Mouse (Mus musculus) kidney, postnatal 10 days (tissue): ENCODE measurements at regions not wholly inside any gene's neighbourhood (a gene's known extent, or its start where the extent isn't known, plus 50 kb on each side); places are given as distances from the start of the nearest gene placed in this dataset.

Experiments
- DNase-seq: peaks from one replicate; pipeline ENCODE4 v3.0.0; 2021; ENCODE audit warnings: mixed read lengths

DNA sequence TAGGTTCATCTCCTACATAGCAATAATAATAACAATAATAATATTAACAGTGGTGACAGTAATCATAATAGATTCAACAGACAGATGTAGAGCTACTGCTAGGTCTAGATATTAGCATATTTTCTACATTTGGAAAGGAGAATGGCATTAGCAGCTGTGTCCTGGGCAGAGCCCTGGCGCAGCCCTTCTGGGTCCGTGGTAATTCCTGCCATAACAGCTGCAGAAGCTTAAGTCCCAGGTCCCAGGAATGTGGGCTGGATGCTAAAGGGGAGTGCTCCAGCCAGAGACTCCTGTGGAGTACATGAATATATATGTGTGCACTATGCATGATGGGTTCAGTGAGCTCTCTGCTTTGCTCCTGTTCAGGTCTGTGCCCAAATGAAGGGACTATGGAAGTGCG is 262.7 kb upstream of the Hs6st1 start:
- DNase-seq = no peak

GRCm38 (mm10) chr1:35806329-35806728 is 261.9 kb upstream of the Hs6st1 start:
- no peak for DNase-seq

DNA sequence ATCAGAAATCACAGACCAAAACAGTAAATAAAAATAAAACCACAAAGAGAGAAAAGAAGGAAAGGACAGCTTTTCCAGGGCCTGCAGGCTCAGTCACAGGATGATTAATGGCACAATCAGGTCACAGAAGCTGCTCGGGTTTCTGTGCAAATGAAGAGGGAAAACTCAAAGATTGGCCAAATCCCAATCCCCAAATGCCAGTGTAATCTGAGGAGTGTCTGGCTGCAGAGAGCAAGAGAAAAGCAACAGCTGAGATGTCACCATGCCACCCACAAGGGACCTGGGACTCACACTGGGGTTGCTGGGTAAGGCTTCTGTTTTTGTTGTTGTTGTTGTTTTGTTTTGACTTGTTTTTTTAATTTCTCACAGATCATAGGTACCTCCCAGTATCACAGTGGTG is 261.5 kb upstream of the Hs6st1 start:
- no peak for DNase-seq

DNA sequence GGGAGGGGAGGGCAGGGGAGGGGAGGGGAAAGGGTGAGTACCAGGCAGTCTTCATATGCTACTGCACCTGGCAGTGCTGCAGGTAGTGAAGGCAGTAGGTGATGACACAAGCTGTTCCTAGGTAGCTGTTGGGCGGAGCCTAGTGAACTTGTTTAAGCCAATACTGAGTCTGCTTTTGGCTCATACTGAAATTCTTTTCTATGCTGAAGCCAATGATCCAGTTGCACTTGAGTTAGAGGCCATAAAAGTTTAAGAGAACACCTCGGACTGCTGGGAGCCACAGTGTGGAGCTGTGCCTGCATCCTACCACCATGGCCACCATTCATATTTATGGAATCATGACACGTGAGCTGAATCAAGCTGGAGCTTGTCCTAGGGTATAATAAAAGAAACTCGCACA is 259.3 kb upstream of the Hs6st1 start:
- DNase-seq = no peak

DNA sequence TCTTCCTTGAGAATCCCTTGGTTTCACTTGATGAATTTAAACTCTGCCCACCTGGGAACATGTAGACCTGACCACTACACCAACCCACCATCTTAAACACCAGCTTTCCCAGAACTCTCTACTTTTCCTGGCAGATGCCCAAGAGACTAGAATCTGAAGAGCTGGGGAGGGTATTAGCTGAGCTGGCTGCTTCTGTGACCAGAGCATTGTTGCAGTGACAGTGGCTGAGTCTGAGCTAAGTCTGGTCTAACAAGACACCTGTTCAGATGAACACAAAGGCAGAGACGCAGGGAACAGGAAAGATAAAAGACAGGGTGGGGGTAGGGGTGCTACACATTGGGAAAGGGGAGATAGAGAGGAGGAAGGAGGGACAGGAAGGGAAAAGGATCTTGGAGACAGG is 258.9 kb upstream of the Hs6st1 start:
- DNase-seq = no peak

DNA sequence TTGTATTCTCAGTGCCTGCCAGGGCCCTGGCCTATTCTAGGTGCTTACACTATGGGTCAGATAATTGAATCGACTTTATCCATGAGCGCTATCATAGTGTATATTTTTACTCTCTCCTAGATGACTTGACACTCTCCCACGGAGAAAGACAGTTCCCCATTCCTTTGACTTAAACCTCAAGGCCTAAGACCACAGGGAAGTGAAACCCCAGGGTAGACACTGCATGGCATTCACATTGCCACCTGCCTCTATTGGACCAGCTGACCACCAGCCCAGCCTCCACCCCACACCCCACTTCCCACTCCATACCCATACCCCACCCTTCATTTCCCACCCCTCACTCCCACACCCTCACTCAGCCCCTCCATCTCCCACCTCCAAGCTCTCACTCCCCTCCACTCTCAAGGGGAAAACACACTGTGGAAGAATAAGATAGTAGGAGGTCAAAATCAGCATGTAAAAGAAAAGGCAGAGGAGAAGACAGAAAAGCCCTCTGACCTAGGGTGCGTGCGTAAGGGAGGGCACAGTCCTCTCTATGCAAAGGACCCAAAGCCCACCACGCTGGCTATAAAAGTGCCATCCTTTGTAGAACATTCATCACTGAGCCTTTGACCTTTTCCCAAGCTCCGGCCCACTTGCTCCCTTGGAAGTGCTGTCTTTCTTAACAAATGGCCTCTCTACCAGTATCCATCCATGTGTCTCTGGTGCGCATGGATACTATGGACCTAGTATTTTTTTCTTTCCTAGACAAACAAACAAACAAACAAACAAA is 257.4 kb upstream of the Hs6st1 start:
- DNase-seq = no peak

DNA sequence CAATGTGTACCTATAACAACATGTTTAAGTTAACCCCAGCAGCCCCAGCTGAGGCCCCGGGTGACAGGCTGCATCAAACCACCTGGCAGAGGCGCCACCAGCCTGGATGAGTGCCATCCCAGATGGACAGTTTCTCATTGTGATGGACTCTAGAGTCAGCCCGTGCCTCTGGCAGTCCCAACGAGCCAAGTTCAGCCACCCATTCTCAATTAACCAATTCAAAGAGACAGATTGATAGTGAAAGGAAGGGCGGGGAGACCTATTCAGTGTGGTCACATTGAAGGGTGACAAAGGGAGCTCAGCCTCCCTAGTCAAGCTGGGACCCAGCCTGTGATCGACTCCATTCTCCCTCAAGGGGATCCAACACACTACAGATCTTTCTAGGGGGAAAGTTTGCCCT is 256.8 kb upstream of the Hs6st1 start:
- DNase-seq = no peak

DNA sequence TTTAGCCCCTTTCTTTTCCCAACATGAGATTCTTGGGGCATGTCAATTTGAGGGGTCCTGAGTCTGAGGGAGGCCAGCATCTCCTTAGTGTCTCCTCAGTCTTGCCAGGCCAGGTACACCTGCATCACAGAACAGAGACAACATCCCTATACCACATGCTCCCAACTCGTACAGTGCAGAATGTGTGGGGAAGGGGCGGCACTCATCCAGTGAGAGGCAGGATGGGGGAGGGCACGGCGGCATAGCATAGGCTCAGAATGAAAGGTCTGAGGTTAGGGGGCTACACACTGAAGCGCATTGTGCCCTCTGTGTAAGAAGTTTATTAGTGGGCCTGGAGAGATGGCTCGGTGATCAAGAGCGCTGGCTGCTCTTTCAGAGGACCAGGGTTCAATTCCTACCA is 256.4 kb upstream of the Hs6st1 start:
- no peak for DNase-seq

DNA sequence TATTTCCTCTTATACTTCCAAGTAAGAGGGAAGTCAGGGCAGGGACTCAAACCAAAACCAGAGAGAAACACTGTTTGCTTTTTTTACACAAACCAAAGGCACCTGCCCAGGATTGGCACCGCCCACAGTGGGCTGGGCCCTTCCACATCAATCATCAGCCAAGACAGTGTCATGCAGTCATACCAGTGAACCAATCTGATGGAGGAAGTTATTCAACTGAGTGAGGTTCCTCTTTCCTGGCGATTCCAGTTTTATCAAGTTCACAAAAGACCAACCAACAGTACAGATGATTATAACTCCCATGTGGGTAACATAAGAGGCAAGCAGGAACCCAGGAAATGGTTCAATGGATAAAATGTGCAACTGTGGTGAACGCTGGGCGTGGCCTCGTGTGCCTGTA is 254.6 kb upstream of the Hs6st1 start:
- no peak for DNase-seq

- no peak for DNase-seq
Observed at GRCm38 (mm10) chr1:35814207-35814606, 254.0 kb upstream of the Hs6st1 start.

- no peak for DNase-seq
Observed at GRCm38 (mm10) chr1:35814751-35815150, 253.4 kb upstream of the Hs6st1 start.

DNA sequence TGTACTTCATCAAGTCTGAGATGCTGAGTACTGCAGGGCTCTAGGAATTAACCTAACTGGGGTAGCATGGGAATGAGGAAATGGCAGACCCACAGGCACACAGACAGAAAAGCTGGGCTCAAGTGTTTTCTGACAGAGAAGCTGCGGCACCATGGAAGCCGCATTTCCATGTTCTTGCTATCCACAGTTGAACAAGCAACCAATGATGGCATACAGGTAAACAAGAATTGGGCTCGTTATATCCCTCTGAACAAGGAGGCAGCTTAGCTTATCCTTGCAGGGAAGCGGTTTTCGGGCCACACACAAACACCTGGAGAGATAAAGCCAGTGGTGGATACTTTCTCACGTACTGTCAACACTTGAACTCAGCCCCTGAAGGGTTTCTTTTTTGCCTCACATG is 246.4 kb upstream of the Hs6st1 start:
- no peak for DNase-seq

DNA sequence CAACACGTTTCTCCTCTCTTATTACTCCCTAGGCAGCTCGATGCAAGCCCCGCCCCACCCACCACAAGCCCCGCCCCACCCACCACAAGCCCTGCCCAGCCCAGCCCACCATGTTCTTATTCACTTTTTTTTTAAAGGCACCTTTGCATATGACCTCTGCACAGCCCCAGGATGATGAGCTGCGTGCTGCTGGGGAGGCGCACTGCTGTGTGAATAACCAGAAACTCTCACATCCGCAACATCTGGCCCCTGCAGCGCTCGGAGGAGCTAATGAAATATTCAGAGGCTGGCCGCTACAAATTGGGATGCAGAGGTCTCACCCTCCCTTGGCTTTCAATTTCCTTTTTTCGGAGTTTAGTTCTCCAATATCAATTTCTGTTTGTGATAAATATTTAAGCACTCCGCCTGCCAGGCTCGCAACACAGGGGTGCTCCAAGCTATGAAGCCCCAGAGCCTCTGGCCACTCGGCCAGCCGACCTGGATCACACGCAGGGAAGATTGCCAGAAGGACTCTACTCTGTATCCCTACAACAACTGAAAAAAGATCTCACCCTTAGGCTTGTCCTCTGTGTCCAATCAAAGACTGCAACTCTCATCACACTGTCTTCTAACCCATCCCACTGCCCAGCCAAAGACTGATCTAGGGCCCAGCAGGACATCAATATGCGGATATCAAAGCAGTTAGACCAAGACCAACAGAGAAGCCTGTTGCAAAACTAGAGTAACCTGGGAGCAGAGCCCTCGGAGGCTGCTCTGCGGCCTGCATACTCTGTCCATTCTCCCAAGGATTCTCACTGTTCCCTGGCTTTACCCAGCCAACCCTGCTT is 245.6 kb upstream of the Hs6st1 start:
- no peak for DNase-seq

DNA sequence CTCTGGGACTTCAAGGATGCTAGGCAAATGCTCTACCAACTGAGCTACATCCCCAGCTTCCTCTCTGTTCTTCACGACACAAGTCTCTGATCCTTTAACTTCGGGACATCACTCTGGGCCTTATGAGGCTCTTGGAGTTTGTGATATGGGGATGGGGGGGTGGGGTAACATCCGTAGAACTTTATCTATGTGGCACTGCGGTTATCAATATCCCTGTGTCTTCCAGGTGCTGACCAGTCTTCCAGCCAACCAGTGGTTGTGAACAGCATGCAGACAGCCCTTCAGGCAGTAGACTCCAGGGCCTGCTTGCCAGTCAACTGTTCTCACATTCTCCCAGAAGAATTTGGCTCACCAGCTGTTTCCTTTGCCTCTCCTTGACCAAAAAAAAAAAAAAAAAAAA is 244.7 kb upstream of the Hs6st1 start:
- DNase-seq = no peak

GRCm38 (mm10) chr1:35823981-35824880 is 244.0 kb upstream of the Hs6st1 start:
- DNase-seq = no peak

GRCm38 (mm10) chr1:35825531-35825966 is 242.7 kb upstream of the Hs6st1 start:
- DNase-seq = peak; percentile 40

DNA sequence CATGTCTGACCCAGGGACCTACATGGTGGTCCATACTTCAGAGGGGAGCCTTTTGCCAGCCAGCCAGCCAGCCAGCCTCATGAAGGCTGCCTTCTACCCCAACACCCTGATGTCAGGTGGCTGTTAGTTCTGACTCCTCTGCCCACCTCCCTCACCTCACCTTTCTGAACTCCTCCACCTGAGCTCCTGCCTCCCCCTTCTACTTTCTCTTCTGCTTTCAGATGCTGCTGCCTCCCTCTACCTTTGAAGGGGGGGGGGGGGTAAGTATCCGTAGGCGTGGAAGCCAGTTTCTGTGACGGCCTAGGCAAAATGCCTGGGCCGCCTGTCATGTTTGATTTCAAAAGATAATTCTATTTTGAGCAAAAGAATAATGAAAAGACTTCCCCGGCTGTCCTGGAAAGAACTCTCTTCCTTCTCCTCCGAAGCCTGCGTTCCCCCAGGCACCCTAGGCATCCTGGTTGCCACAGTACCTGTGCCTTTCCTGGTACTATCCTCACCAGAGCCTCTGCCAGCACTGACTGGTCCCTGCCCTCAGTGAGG is 241.6 kb upstream of the Hs6st1 start:
- no peak for DNase-seq

DNA sequence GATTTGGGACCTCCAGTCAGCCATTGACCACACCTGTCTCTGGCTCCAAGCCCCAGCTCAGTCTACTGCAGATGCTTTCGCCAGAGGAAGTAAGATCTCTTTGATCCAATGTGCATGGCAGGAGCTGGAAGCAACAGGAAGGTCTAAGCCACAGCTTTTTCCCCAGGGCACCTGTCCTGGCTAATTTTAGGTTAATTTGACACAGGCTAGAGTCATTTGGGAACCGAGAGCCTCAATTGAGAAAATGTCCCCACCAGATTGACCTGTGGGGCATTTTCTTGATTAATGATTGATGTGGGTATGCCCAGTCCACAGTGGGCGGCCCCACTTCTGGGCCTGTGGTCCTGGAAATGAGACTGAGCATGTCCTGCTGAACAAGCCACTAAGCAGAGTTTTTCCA is 240.7 kb upstream of the Hs6st1 start:
- no peak for DNase-seq

DNA sequence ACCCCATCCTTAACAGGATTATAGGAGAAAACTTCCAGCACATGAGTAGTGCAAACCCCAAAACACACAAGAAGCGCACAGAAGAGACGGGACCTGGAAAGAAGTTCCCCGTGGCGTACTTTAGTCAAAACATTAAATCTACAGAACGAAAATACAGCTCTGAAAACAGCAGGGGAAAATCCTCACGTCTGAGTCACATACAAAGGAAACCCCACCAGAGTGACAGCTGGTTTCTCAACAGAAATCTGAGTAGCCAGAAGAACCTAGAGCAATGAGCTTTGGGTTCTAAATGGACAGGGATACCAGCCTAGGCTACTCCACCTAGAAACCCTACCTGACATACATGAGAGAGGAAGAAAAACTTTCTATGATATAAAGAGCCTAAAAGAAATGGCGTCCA is 234.0 kb upstream of the Hs6st1 start:
- no peak for DNase-seq

GRCm38 (mm10) chr1:35836552-35836951 is 231.6 kb upstream of the Hs6st1 start:
- DNase-seq = no peak

- no peak for DNase-seq
Observed at GRCm38 (mm10) chr1:35838625-35839024, 229.6 kb upstream of the Hs6st1 start.

DNA sequence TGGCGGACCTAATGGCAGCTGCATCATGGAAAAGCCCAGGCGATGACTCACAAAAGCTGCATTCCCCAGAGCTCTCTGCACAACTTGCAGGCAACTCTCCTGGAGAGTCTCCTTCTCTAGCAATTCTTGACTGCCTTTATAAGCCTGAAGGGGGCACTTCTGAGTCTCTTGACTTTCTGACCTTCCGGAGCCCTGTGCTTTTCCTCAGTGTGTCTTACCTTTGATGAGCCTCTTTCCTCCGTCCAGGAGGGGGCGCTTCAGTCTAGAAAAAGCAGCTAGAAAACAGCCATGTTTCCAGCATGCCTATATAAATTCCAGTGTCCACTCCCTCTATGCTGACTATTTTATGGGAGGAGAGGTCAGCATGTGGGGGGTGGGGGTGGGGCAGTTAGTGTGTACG is 228.8 kb upstream of the Hs6st1 start:
- peak; percentile 66 for DNase-seq

DNA sequence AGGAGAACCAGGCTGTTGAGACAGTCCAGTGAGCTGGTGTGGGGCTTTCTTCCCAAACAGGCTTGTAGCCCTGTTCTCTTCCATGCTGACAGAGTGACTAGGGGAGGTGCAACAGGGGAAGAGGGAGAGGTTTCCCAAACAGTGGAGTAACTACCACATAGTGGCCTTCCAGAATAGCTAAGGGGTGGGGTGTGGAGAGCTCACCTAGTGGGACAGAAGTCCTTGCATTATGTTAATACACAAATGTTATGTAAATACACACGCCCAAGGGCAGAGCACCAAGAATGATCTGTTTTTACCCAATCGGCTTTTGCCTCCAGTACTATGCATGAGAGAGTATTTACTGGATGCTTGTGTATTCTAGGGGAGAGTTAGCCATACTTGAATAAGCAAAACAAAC is 226.6 kb upstream of the Hs6st1 start:
- DNase-seq = no peak
